Mouse (Mus musculus): Measurements from ENCODE around the gene 4930404N11Rik.

4930404N11Rik gene

GRCm38 (mm10) chr10:81401521-81402226, 36.1 kb upstream of the 4930404N11Rik start:
- DNase-seq (ENCODE audit: low read depth, low spot score), result peak; percentile 72

- no peak for DNase-seq (ENCODE audit: low read depth, low spot score)
Observed at GRCm38 (mm10) chr10:81401205-81401520, 35.5 kb upstream of the 4930404N11Rik start.

- DNase-seq (ENCODE audit: low read depth, low spot score), result no peak
Observed at GRCm38 (mm10) chr10:81400371-81401204, 35.0 kb upstream of the 4930404N11Rik start.

- DNase-seq (ENCODE audit: low read depth, low spot score), result no peak
Observed at GRCm38 (mm10) chr10:81399798-81400308, 34.2 kb upstream of the 4930404N11Rik start.

GRCm38 (mm10) chr10:81399296-81399695, 33.7 kb upstream of the 4930404N11Rik start:
- DNase-seq (ENCODE audit: low read depth, low spot score), result no peak

DNA sequence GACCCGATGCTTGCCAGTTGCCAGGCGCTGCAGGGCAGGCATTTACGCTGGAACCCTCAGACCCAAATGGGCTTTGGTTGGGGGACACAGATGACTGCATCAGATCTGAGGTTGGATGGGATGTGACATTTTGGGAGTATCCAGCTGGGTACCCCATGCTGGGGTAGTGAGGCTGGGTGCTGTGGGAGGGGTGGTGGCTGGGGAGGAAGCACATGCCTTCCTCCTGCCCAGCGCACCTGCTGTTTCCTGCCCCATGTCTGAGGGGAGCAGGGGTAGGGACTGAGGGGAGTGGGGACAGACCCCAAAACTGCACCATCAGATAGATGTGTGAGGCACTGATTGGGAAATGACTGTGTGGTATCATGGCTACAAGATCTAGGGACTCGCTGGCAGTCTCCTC, 31.1 kb upstream of the 4930404N11Rik start:
- no peak for DNase-seq (ENCODE audit: low read depth, low spot score)

- DNase-seq (ENCODE audit: low read depth, low spot score), result no peak
Observed at GRCm38 (mm10) chr10:81395865-81396264, 30.2 kb upstream of the 4930404N11Rik start.

- DNase-seq (ENCODE audit: low read depth, low spot score), result no peak
Observed at GRCm38 (mm10) chr10:81395127-81395526, 29.5 kb upstream of the 4930404N11Rik start.

DNA sequence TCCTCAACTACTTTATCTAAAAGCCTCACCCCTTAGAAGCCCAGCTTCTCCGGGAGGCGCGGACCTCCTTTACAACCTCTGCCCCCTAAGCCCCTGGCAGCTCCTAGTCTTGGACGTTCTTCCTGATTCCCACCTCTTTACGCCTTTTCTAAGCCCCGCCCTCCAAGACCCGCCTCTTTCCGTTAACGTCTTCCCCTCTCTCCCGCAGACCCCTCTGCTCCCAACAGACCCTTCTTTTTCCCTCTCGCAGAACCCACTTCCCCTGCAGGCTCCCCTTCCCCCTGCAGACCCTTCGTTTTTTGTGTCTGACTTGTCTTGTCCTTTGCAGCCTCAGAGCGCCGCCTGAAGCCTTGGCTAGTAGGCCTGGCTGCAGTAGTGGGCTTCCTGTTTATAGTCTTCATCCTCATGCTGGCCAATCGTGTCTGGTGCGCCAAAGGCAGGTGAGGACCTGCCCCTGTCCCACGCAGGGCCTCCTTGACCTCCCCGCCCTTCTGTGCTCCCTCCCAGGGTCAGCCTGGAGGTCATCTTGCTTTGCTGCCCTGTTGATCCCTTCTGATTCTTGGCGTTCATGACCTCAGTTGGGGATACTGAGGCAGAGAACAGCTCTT, 27.9 kb upstream of the 4930404N11Rik start:
- no peak for DNase-seq (ENCODE audit: low read depth, low spot score)

- no peak for DNase-seq (ENCODE audit: low read depth, low spot score)
Observed at GRCm38 (mm10) chr10:81392781-81393185, 27.2 kb upstream of the 4930404N11Rik start, which contains the start of gene Smim24. Gene Smim24 (plus strand): TSS chr10:81393051.

DNA sequence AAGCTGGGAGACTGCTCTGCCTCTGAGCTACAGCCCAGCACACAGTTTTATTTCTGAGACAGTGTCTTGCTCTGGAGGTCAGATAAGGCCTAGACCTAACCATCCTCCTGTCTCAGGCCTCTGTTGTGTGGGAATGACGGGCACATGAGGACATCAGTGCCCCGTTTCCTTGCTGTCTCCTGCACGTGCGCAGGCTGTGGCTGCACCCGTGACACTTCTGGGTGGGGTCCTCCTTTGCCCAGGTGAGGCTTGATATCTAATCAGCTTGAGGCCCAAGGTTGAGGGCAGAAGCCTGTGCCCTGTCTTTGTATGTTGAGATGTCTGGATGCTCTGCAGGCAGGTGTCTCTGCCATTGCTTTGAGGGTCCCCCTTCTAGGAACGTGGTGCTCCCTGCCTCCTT, 26.7 kb upstream of the 4930404N11Rik start:
- no peak for DNase-seq (ENCODE audit: low read depth, low spot score)

DNA sequence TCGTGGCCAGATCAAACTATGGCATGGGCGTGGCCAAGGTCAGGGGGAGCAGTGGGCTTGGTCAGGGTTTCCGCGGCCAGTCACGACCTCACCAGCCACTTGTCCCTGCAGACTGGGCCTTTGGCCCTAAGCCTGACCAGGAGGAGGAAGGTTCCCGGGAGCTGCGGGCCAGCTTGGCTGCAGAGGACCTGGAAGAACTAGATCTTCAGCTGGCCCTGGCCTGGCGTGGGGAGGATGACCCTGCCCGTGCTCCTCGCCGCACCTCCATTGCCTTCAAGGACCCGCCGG, 25.0 kb upstream of the 4930404N11Rik start:
- DNase-seq (ENCODE audit: low read depth, low spot score), result no peak

DNA sequence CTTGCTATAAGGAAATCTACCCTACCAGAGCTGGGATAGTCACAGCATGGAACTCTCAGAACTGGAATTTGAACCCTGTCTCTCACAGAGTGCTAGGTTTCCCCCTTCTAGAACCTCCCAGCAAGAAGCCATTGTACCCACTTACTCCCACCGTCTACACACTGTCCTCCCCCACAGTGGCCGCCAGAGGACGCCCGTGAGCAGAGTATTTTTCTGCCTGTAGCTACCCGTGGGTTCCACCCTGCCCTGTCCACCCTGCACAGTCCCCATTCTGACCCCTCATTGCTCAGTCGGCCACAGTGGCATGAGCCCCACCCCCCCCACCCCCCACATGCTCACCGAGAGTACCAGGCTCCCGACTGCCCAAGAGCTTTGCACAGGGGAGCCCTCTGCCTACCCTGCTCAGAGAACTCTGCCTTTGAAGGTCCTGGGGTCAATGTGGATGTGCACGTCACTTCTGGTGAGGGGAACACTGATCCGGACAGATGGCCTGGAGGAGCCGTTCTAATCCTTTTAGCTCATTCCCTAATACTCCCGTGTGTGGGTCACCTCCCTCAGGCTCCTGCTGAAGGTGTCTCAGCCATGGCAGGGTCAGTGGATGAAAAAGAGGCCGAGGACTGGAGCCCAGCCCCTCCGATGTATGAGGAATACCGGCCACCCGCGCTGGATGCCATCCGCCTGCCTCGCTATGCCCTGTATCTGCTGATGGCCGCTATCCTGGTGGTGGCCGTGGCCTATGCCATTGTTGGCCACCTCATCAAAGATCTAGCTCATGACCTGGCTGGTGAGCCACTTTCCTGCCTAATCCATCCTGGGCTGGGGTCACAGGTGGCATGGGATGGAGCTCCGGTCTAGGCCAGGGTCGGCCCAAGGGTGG, 24.4 kb upstream of the 4930404N11Rik start:
- DNase-seq (ENCODE audit: low read depth, low spot score), result no peak

DNA sequence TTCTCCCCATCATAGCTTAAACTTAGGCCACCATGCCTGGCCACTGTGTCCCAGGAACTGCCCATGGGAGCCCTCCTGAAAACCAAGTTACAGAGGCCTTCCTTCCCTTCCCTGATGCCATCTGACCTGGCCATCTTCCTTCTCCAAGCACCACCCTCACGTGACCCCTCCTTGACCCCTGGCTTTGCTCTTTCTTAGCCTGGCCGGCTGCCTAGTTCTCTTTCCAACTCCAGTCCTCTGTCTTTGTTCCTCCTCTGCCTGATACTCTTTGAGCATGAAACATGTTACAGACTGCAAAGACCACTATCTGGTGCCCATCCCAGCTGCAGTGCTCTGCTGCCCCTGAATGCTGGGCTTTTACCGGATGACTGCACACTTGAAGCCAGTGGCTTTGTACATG, 23.8 kb upstream of the 4930404N11Rik start:
- no peak for DNase-seq (ENCODE audit: low read depth, low spot score)

GRCm38 (mm10) chr10:81388505-81389055, 23.0 kb upstream of the 4930404N11Rik start, which contains the start of gene Gm48552:
Gene Gm48552 (plus strand): TSS chr10:81389005.
- DNase-seq (ENCODE audit: low read depth, low spot score), result no peak

GRCm38 (mm10) chr10:81387716-81388115, 22.1 kb upstream of the 4930404N11Rik start:
- DNase-seq (ENCODE audit: low read depth, low spot score), result no peak

GRCm38 (mm10) chr10:81385603-81386306, 20.1 kb upstream of the 4930404N11Rik start:
- DNase-seq (ENCODE audit: low read depth, low spot score), result no peak

DNA sequence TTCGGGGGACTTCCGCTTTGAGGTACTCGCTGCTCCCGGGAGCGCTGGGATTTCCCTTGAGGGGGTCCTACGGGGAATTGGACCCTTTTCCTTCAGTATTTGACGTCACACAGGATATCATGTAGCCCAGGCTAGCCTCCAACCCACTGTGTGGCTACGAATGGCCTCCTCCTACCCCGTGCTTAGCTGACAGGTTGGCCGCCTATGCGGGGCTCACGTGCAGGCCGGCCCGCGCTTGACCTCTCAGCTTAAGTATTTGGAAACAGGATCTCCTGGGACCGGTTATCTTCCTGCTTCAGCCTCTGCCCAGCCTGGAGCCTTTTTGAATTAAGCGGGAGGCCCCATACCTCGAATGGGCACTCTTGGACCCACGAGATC, 19.0 kb upstream of the 4930404N11Rik start:
- DNase-seq (ENCODE audit: low read depth, low spot score), result no peak

- DNase-seq (ENCODE audit: low read depth, low spot score), result peak; percentile 99
Observed at GRCm38 (mm10) chr10:81383802-81384604, 18.4 kb upstream of the 4930404N11Rik start, which contains the start of the genes Dohh and Gm48551. Gene Dohh (plus strand): TSS chr10:81384428. Gene Gm48551 (plus strand): TSS chr10:81384466.

DNA sequence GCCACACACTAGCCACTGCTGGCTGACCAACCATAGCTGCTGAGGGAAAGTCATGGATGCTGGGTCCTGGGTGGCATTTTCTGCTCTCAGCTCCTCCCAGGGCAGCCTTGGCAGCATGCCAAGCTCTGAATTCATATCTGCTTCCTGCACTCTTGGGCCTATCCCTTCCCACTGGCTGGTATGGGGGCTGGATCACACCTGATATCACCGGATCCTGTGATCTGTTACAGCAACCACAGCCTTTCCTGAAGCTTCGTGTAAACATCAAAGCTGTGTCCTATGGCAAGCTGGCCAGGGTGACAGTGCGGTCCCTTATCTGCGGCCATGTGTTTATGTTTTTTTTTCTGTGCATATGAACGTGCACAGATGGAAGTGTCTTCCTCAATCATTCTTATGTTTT, 16.4 kb upstream of the 4930404N11Rik start:
- DNase-seq (ENCODE audit: low read depth, low spot score), result peak; percentile 65

All from skeletal muscle tissue, adult 2 months (tissue).